Mouse (Mus musculus): ENCODE measurements at regions not wholly inside any gene's neighbourhood (a gene's known extent, or its start where the extent isn't known, plus 50 kb on each side); places are given as distances from the start of the nearest gene placed in this dataset.
"Not testable (repeated sequence)": the region's sequence is repeated elsewhere in the genome, so short reads cannot be mapped to it uniquely, and the experiment has no call there.

DNA sequence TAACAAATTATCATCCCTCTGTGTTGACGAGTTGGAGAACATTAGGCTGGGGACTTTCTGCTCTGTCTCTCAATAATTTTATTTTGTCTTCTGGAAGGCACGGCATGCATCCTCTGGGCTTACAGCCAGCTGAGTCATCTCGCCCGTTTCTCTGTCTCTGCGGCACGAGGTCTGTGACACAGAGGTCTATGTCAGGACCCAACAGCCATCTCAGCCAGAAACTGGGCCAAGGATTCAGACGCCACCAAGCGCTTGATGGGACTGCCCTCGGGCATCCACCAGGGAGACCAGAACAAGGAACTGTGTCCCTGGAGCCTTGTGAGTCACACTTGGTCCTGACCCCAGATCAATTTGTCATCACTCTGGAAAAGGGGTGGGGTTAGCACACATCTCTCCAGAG, 145.7 kb upstream of the Sulf2 start:
- ATAC-seq (ENCODE audit: low FRiP score), result no peak
- no peak overlapping the region for H3K4me2 ChIP-seq
- 77% methylated on average over 9 of the region's 9 CpGs for WGBS
- peaks cover 12% of the 10 kb centered on the region; the same call in 1 of the 2 replicates for H3K27me3 ChIP-seq
- H3K4me1 ChIP-seq (replicated peaks), result peaks cover 24% of the 10 kb centered on the region
- H3K9me3 ChIP-seq, result 0 out of 2 replicates have a peak, but pooled peaks cover 3% of the 10 kb centered on the region
- H3K9ac ChIP-seq, result no peak overlapping the region
- H3K27ac ChIP-seq, result no peak overlapping the region
- no peak overlapping the region for H3K4me3 ChIP-seq
- H3K36me3 ChIP-seq, result no peaks in the 10 kb centered on the region

DNA sequence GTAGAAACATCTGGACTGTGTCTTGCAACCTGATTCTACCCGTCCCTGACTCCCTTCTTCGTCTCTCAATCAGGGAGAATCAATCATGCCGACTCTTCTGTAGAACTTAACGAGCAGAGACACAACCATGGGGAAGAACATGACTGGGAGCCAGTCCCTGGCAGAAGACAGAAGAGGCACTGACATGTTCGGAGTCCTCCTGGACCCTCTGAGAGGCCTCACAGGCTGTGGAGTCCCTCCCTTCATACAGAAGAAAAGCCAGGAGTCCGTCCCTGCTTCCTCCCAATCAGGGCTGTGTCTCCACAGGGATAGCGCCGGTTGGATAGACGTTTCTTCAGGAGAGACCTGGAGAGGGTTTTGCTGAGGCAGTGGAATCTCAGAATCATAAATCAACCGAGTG, 139.2 kb upstream of the Sulf2 start:
- no peak overlapping the region for H3K4me2 ChIP-seq
- no peak overlapping the region for H3K9ac ChIP-seq
- H3K36me3 ChIP-seq, result no peaks in the 10 kb centered on the region
- 78% methylated on average over 10 of the region's 10 CpGs for WGBS
- H3K9me3 ChIP-seq, result no peaks in the 10 kb centered on the region
- no peak for ATAC-seq (ENCODE audit: low FRiP score)
- no peak overlapping the region for H3K27ac ChIP-seq
- no peak overlapping the region for H3K4me3 ChIP-seq
- peaks cover 31% of the 10 kb centered on the region for H3K4me1 ChIP-seq (replicated peaks)
- peaks cover 19% of the 10 kb centered on the region; the same call in 1 of the 2 replicates for H3K27me3 ChIP-seq

DNA sequence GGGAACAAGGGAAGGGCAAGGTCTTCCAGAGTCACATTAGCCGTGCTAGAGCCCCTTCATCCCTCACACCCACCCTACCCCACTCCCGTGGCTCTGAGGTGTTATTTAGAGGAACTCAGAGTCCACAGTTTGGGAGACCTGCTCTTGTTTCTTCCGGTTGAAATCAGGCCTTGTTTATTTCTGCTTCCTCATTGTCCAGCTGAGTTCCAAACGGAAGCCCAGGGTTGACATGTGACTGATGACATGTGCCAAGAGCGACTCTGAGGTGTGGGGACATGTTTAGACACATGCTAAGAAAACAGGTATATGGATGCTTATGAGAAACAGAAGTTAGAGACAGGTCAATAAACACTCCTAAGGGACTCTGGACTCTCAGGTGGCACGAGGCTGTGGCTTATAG, 137.5 kb upstream of the Sulf2 start:
- H3K9ac ChIP-seq, result no peak overlapping the region
- ATAC-seq (ENCODE audit: low FRiP score), result no peak
- H3K36me3 ChIP-seq, result no peaks in the 10 kb centered on the region
- peaks cover 40% of the 10 kb centered on the region for H3K4me1 ChIP-seq (replicated peaks)
- no peak overlapping the region for H3K27ac ChIP-seq
- no peak overlapping the region for H3K4me2 ChIP-seq
- H3K9me3 ChIP-seq, result no peaks in the 10 kb centered on the region
- H3K4me3 ChIP-seq, result no peak overlapping the region
- 85% methylated on average over 6 of the region's 6 CpGs for WGBS
- peaks cover 20% of the 10 kb centered on the region for H3K27me3 ChIP-seq

DNA sequence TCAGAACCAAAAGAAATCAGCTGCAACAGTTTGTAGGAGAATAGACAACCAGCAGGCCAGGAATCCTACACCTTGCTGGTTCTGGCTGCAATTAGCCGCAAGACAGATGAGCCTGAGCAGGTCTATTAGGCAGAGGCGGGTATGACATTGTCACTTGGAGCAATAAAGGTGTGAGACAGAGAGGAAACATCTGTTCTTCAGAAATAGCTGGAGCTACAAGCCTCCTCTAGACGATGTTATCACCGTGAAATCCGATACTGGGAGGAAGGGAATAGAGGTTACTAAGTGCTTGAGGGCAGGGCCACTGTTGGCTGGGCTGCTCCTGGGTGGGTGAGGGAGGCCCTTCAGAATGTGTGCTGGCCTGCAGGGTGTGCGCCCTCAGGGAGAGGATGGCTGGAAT, 135.8 kb upstream of the Sulf2 start:
- Histone ChIP-seq H3K4me2 (no peak overlapping the region), H3K27me3 (peaks cover 27% of the 10 kb centered on the region), H3K27ac (peak overlapping the region; percentile 77), H3K9ac (0 out of 2 replicates have a peak overlapping the region, but pooled peaks have one; percentile 0), H3K4me3 (no peak overlapping the region), H3K9me3 (no peaks in the 10 kb centered on the region), H3K36me3 (no peaks in the 10 kb centered on the region), H3K4me1 (replicated peaks) (peaks cover 44% of the 10 kb centered on the region)
- ATAC-seq (ENCODE audit: low FRiP score), result no peak
- 41% methylated on average over 6 of the region's 6 CpGs for WGBS

DNA sequence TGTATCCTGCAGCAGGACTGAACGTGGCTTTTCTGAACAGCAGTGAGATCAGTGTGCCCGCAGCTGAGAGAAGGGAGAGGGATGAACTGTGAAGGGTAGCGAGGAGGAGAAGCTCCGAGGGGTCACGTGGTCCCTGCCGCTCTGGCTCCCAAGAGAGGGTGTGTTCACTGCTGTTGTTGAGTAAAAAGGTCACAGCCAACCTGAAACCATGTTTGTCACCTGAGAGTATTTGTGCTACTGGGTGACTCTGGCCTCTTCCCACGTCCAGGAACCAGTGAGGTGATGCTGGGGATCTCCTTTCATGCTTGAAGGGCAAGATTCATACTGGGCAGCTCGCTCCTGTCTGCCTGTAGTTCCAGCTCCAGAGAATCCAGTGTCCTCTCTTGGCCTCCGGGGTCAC, 135.4 kb upstream of the Sulf2 start:
- ATAC-seq (ENCODE audit: low FRiP score), result no peak
- Histone ChIP-seq H3K36me3 (no peaks in the 10 kb centered on the region), H3K4me2 (no peak overlapping the region), H3K27ac (peak overlapping the region; percentile 77), H3K9me3 (no peaks in the 10 kb centered on the region), H3K4me3 (no peak overlapping the region), H3K27me3 (peaks cover 30% of the 10 kb centered on the region), H3K9ac (0 out of 2 replicates have a peak overlapping the region, but pooled peaks have one; percentile 0), H3K4me1 (replicated peaks) (peaks cover 40% of the 10 kb centered on the region)
- WGBS, result 54% methylated on average over 9 of the region's 9 CpGs

DNA sequence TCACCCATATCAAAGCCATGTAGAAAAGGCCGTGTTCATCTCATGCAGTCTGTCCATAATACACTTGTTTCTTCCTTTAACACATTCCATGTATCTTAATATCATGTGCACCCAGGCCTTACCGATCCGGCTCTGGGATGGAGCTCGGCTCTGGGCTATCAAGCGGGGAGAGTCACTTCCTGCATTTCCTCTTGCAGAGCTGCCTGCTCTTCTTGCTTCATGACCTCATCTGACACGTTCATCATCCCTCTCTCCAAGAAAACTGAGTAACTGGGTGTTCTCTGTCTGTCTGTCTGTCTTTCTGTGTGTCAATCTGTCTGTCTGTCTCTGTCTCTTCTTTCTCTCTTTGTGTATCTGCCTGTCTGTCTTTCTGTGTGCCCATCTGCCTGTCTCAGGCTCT, 133.7 kb upstream of the Sulf2 start:
- ATAC-seq (ENCODE audit: low FRiP score), result no peak
- Histone ChIP-seq H3K4me3 (no peak overlapping the region), H3K9me3 (no peaks in the 10 kb centered on the region), H3K4me1 (replicated peaks) (peaks cover 37% of the 10 kb centered on the region), H3K36me3 (no peaks in the 10 kb centered on the region), H3K27me3 (peaks cover 25% of the 10 kb centered on the region), H3K9ac (0 out of 2 replicates have a peak overlapping the region, but pooled peaks have one; percentile 8), H3K4me2 (no peak overlapping the region), H3K27ac (no peak overlapping the region)
- 84% methylated on average over 6 of the region's 6 CpGs for WGBS

DNA sequence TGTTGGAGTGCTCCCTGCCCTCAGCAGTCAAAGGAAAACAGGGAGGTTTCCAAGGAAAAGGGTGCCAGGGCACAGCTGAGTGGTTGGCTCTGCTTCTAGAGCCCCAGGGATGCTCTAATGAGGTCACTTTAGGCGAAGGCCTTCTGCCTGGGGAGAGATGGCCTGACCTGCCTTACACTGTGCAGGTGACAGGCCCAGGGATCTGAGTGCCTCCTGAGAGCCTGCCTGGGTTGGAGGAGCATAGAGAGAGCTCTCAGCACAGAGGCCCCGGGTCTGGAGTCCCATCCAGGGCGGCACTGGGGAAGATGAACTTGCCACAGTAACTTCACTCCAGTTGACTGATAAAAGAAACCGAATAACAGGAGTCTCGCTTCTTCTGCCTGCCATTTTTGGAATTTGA, 125.7 kb upstream of the Sulf2 start:
- H3K9me3 ChIP-seq; H3K4me2 ChIP-seq; H3K27me3 ChIP-seq; ATAC-seq (ENCODE audit: low FRiP score); H3K36me3 ChIP-seq; H3K4me3 ChIP-seq; H3K9ac ChIP-seq: not testable (repeated sequence)
- 60% methylated on average over 1 of the region's 5 CpGs for WGBS
- peak overlapping the region; percentile 69 for H3K27ac ChIP-seq
- H3K4me1 ChIP-seq (replicated peaks), result peaks cover 18% of the 10 kb centered on the region

DNA sequence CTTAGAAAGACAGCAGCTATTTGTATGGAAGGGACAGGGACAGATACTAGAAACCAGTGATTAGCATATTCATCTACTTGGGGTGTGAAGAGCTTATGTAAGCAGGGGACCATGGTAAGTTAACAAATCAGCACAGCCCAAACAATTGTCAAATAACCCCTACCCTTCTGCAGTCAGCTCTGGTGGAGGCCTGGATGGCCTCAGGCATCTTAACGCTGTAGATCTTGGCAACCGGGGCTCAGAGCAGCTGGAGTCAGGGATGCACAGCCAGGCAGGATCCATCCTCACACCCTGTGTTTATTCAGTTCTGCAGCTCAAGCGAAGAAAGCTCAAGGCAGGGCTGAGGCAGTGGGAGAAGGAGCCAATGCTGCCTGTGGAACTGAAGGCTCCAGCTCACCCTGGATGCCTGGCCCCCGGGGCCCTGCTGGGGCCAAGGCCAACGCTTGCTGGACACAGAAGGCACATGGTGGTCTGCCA, 125.2 kb upstream of the Sulf2 start:
- peaks cover 18% of the 10 kb centered on the region for H3K4me1 ChIP-seq (replicated peaks)
- WGBS, result 24% methylated on average over 5 of the region's 5 CpGs
- ATAC-seq (ENCODE audit: low FRiP score), result no peak
- H3K36me3 ChIP-seq, result no peaks in the 10 kb centered on the region
- no peaks in the 10 kb centered on the region for H3K27me3 ChIP-seq
- H3K27ac ChIP-seq, result peak overlapping the region; percentile 69
- no peak overlapping the region for H3K4me3 ChIP-seq
- H3K4me2 ChIP-seq, result no peak overlapping the region
- no peak overlapping the region for H3K9ac ChIP-seq
- H3K9me3 ChIP-seq, result no peaks in the 10 kb centered on the region

DNA sequence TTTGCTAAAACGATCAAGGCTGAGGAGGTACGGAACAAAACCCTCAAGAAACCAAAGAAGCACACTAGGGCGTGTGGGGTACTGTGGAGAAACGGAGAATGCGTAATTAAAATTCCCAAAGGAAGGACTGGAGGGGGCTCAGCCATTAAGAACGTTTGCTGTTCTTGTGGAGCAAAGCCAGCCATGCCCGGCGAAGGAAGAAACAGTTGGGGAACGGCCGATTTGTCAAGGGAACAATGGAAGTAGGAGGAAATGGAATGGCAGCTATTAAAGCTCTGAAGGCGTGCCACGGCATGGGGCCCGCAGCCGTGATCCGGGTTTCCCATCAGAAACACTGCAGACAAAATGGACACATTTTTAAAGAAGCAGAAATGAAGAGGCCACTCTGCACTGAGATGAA, 124.2 kb upstream of the Sulf2 start:
- no peak overlapping the region for H3K9ac ChIP-seq
- no peak for ATAC-seq (ENCODE audit: low FRiP score)
- WGBS, result 62% methylated on average over 15 of the region's 15 CpGs
- no peak overlapping the region for H3K27ac ChIP-seq
- no peaks in the 10 kb centered on the region for H3K36me3 ChIP-seq
- H3K27me3 ChIP-seq, result peaks cover 5% of the 10 kb centered on the region; the same call in 1 of the 2 replicates
- H3K4me3 ChIP-seq, result no peak overlapping the region
- peaks cover 18% of the 10 kb centered on the region for H3K4me1 ChIP-seq (replicated peaks)
- H3K4me2 ChIP-seq, result no peak overlapping the region
- H3K9me3 ChIP-seq, result no peaks in the 10 kb centered on the region

DNA sequence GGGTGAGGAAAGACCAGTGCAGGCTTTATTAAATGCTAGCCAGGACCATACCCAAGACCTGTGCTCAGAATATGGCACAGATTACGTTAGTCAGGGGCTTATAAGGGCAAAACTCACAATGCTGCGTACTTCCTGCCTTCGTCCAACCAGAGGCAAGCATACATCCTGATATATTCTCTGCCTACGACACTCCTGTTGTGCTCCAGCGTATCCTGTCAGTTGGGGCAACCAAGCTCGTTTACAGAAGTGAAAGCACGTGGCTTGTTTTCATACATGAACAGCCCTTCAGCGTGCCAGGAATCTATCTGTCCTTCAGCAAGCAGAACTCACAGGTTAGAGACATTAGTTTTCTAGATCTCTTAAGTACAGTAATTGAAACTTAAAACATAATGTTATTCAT, 119.9 kb upstream of the Sulf2 start:
- Histone ChIP-seq H3K36me3 (no peaks in the 10 kb centered on the region), H3K27ac (no peak overlapping the region), H3K4me1 (replicated peaks) (peaks cover 32% of the 10 kb centered on the region), H3K9me3 (no peaks in the 10 kb centered on the region), H3K9ac (no peak overlapping the region), H3K27me3 (peaks cover 7% of the 10 kb centered on the region; the same call in 1 of the 2 replicates), H3K4me3 (no peak overlapping the region), H3K4me2 (no peak overlapping the region)
- ATAC-seq (ENCODE audit: low FRiP score), result no peak
- WGBS, result 92% methylated on average over 8 of the region's 8 CpGs

DNA sequence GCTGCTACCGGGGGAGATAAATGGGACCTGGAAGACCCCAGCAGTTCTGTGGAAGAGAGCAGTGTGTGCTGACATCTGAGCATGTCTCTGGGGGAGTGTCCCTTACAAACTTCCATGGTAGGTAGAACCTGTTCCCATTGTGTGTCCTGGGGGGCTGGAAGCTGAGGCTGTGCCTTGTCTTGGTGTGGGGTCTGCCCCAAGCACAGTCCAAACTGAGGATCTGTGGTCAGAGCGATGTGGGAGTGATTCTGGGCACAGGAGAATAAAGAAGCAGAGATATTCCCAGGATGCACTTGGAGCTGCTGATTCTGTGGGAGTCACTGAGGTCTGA, 118.5 kb upstream of the Sulf2 start:
- WGBS, result 45% methylated on average over 2 of the region's 2 CpGs
- no peak for ATAC-seq (ENCODE audit: low FRiP score)
- peak overlapping the region; percentile 3; the same call in 1 of the 2 replicates for H3K4me2 ChIP-seq
- H3K27me3 ChIP-seq, result peaks cover 11% of the 10 kb centered on the region; the same call in 1 of the 2 replicates
- peaks cover 27% of the 10 kb centered on the region for H3K4me1 ChIP-seq (replicated peaks)
- no peak overlapping the region for H3K4me3 ChIP-seq
- no peak overlapping the region for H3K9ac ChIP-seq
- H3K36me3 ChIP-seq, result no peaks in the 10 kb centered on the region
- peak overlapping the region; percentile 31 for H3K27ac ChIP-seq
- no peaks in the 10 kb centered on the region for H3K9me3 ChIP-seq

DNA sequence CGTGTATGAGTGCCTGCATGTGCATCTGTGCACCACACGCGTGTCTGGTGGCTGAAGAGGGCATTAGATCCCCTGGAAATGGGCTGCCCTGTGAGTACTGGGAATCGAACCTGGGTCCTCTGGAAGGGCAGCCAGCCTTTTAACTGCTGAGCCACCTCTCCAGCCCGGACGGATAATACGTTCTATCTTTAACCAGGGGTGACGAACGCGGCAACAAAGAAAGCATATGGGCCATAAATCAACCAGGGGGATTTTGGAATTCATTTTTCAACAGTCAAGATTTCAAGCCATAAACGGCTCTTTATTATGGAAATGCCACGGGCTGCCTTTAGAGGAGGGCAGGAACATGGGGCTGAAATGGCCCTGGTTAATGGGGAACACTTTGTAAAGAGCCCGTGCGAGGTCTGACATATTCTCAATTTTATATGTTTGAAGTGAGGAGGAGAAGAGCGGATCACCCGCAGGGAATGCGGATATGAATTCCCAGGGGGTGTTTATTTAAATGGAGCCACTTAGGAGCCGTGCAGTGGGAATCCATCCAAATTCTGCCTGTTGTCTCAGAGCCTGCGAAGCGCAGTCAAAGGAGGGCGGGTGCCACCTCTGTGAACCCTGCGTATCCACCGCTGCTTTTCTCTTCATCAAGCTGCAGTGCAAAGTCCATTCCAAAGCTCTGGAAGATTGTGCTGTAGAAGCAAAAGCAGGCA, 118.0 kb upstream of the Sulf2 start:
- Histone ChIP-seq H3K9me3 (no peaks in the 10 kb centered on the region), H3K4me1 (replicated peaks) (peaks cover 27% of the 10 kb centered on the region), H3K27me3 (peaks cover 11% of the 10 kb centered on the region; the same call in 1 of the 2 replicates), H3K9ac (no peak overlapping the region), H3K27ac (peak overlapping the region; percentile 31), H3K4me3 (no peak overlapping the region), H3K4me2 (peak overlapping the region; percentile 3; the same call in 1 of the 2 replicates), H3K36me3 (no peaks in the 10 kb centered on the region)
- no peak for ATAC-seq (ENCODE audit: low FRiP score)
- 20% methylated on average over 23 of the region's 23 CpGs for WGBS

DNA sequence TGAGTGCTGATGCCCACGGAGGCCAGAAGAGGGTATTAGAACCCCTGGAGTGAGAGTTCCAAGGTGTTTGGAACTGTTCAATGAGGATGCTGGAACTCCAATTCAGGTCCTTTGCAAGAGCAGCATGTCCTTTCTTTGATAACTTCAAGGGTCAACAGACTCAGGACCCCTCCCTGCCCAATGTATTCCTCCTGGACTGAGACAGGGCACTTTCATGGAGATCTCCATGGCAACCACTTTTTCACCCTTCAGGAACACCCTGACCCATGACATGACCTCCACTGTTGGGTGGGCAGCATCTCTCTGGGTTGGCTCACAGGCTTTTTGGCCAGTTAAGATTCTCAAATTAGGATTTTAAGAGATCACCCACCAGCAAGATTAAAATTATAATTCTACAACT, 117.4 kb upstream of the Sulf2 start:
- Histone ChIP-seq H3K9ac (no peak overlapping the region), H3K27ac (no peak overlapping the region), H3K9me3 (no peaks in the 10 kb centered on the region), H3K4me3 (no peak overlapping the region), H3K36me3 (no peaks in the 10 kb centered on the region), H3K27me3 (peaks cover 11% of the 10 kb centered on the region; the same call in 1 of the 2 replicates), H3K4me1 (replicated peaks) (peaks cover 27% of the 10 kb centered on the region), H3K4me2 (no peak overlapping the region)
- no peak for ATAC-seq (ENCODE audit: low FRiP score)
- WGBS, result 15% methylated on average over 1 of the region's 1 CpGs
